Mouse (Mus musculus): ENCODE results near the gene Rbfox1. TPM values are rescaled to one million over a fixed set of nuclear protein-coding genes. Genes with fewer than 3 reads are reported as not detected.

The Rbfox1 gene
- polyA plus RNA-seq, 1 experiment from 2014 or later, result 3.3 TPM

DNA sequence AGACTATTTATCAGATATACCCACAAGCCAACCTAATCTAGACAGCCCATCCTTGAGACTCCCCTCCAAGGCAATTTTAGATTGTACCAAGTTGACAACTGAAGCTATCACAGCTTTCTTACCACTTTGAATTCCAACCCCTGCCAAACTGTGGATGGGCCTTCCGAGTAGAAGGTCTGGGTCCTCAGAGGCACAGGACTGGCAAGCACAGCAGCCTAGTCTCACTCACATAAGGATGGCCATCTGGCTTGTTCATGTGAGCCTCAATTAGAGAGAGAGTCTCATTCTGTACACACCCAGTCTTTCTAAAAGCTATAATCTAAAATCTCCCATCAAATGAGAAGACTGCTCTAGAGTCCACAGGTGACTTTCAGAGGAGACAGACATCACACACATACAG lies 1173.4 kb downstream of the Rbfox1 start:
- no peaks in the 10 kb centered on the region for H3K27me3 ChIP-seq (ENCODE audit: insufficient read depth, low read length)
- WGBS, result 84% methylated on average over 1 of the region's 1 CpGs
- H3K4me1 ChIP-seq (replicated peaks; ENCODE audit: insufficient read depth, low read length), result no peaks in the 10 kb centered on the region
- H3K4me2 ChIP-seq (ENCODE audit: low read length), result no peak overlapping the region
- H3K27ac ChIP-seq, result no peak overlapping the region
- no peak for DNase-seq (ENCODE audit: low spot score)
- no peak overlapping the region for H3K9ac ChIP-seq (ENCODE audit: low read depth, low read length)
- H3K9me3 ChIP-seq (replicated peaks; ENCODE audit: low read length), result no peaks in the 10 kb centered on the region
- H3K36me3 ChIP-seq (ENCODE audit: insufficient read depth, low read length), result no peaks in the 10 kb centered on the region
- no peak overlapping the region for H3K4me3 ChIP-seq (replicated peaks; ENCODE audit: low read depth, low read length)
- no peak for TF ChIP-seq CTCF (IDR thresholded peaks at IDR 0.05; ENCODE audit: low read depth)
- ATAC-seq (replicated peaks; ENCODE audit: low FRiP score, low read depth), result no peak

DNA sequence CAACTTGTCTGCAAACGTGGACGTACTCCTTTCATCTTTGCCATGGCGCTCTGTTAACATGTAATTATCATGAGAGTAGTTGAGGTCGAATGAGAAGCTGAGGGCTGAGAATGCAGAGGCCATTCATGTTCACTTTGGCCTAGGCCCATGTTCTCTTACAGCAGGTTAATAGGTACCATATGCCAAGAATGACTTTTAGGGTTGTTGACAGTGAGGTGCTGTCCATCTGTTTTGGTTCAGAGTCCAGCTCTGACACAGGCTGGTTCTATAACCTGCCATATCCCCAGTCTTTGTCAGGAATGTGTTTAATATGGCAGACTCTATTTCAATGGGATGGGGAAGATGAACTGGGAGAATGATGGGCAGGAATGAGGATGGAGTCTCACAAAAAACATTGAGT lies 1174.4 kb downstream of the Rbfox1 start:
- no peaks in the 10 kb centered on the region for H3K9me3 ChIP-seq (replicated peaks; ENCODE audit: low read length)
- ATAC-seq (replicated peaks; ENCODE audit: low FRiP score, low read depth), result no peak
- WGBS, result 77% methylated on average over 4 of the region's 4 CpGs
- no peaks in the 10 kb centered on the region for H3K4me1 ChIP-seq (replicated peaks; ENCODE audit: insufficient read depth, low read length)
- H3K27me3 ChIP-seq (ENCODE audit: insufficient read depth, low read length), result no peaks in the 10 kb centered on the region
- no peak for DNase-seq (ENCODE audit: low spot score)
- TF ChIP-seq CTCF (IDR thresholded peaks at IDR 0.05; ENCODE audit: low read depth), result no peak
- no peaks in the 10 kb centered on the region for H3K36me3 ChIP-seq (ENCODE audit: insufficient read depth, low read length)
- no peak overlapping the region for H3K4me2 ChIP-seq (ENCODE audit: low read length)
- H3K9ac ChIP-seq (ENCODE audit: low read depth, low read length), result no peak overlapping the region
- H3K4me3 ChIP-seq (replicated peaks; ENCODE audit: low read depth, low read length), result no peak overlapping the region
- H3K27ac ChIP-seq, result no peak overlapping the region

- no peak overlapping the region for H3K9ac ChIP-seq (ENCODE audit: low read depth, low read length)
These were observed 1175.7 kb downstream of the Rbfox1 start for GRCm38 (mm10) chr16:7060864-7061263.

GRCm38 (mm10) chr16:7062512-7062911 lies 1177.4 kb downstream of the Rbfox1 start:
- no peak overlapping the region for H3K27ac ChIP-seq
- no peaks in the 10 kb centered on the region for H3K27me3 ChIP-seq (ENCODE audit: insufficient read depth, low read length)
- no peak for TF ChIP-seq CTCF (IDR thresholded peaks at IDR 0.05; ENCODE audit: low read depth)
- H3K9me3 ChIP-seq (replicated peaks; ENCODE audit: low read length), result no peaks in the 10 kb centered on the region
- no peak for ATAC-seq (replicated peaks; ENCODE audit: low FRiP score, low read depth)
- no peak overlapping the region for H3K9ac ChIP-seq (ENCODE audit: low read depth, low read length)
- H3K4me2 ChIP-seq (ENCODE audit: low read length), result no peak overlapping the region
- no peaks in the 10 kb centered on the region for H3K4me1 ChIP-seq (replicated peaks; ENCODE audit: insufficient read depth, low read length)
- no peak for DNase-seq (ENCODE audit: low spot score)
- H3K36me3 ChIP-seq (ENCODE audit: insufficient read depth, low read length), result no peaks in the 10 kb centered on the region
- 83% methylated on average over 6 of the region's 6 CpGs for WGBS
- no peak overlapping the region for H3K4me3 ChIP-seq (replicated peaks; ENCODE audit: low read depth, low read length)

More at GRCm38 (mm10) chr16:7060864-7061263, 1175.7 kb downstream of the Rbfox1 start:
- Histone ChIP-seq H3K4me3 (replicated peaks; ENCODE audit: low read depth, low read length) (no peak overlapping the region), H3K4me1 (replicated peaks; ENCODE audit: insufficient read depth, low read length) (no peaks in the 10 kb centered on the region), H3K36me3 (ENCODE audit: insufficient read depth, low read length) (no peaks in the 10 kb centered on the region), H3K4me2 (ENCODE audit: low read length) (no peak overlapping the region), H3K27ac (no peak overlapping the region), H3K9me3 (replicated peaks; ENCODE audit: low read length) (no peaks in the 10 kb centered on the region), H3K27me3 (ENCODE audit: insufficient read depth, low read length) (no peaks in the 10 kb centered on the region)
- no peak for TF ChIP-seq CTCF (IDR thresholded peaks at IDR 0.05; ENCODE audit: low read depth)
- ATAC-seq (replicated peaks; ENCODE audit: low FRiP score, low read depth) (no peak), DNase-seq (ENCODE audit: low spot score) (no peak)
- 65% methylated on average over 3 of the region's 3 CpGs for WGBS

GRCm38 (mm10) chr16:7067109-7067508 lies 1182.0 kb downstream of the Rbfox1 start:
- no peak for TF ChIP-seq CTCF (IDR thresholded peaks at IDR 0.05; ENCODE audit: low read depth)
- H3K27me3 ChIP-seq (ENCODE audit: insufficient read depth, low read length), result no peaks in the 10 kb centered on the region
- no peak overlapping the region for H3K4me3 ChIP-seq (replicated peaks; ENCODE audit: low read depth, low read length)
- no peak for ATAC-seq (replicated peaks; ENCODE audit: low FRiP score, low read depth)
- 82% methylated on average over 8 of the region's 8 CpGs for WGBS
- no peak overlapping the region for H3K27ac ChIP-seq
- no peak overlapping the region for H3K4me2 ChIP-seq (ENCODE audit: low read length)
- no peaks in the 10 kb centered on the region for H3K4me1 ChIP-seq (replicated peaks; ENCODE audit: insufficient read depth, low read length)
- no peaks in the 10 kb centered on the region for H3K9me3 ChIP-seq (replicated peaks; ENCODE audit: low read length)
- no peak for DNase-seq (ENCODE audit: low spot score)
- no peak overlapping the region for H3K9ac ChIP-seq (ENCODE audit: low read depth, low read length)
- H3K36me3 ChIP-seq (ENCODE audit: insufficient read depth, low read length), result no peaks in the 10 kb centered on the region

- Histone ChIP-seq H3K36me3 (ENCODE audit: insufficient read depth, low read length) (no peaks in the 10 kb centered on the region), H3K9ac (ENCODE audit: low read depth, low read length) (no peak overlapping the region), H3K4me2 (ENCODE audit: low read length) (no peak overlapping the region), H3K4me3 (replicated peaks; ENCODE audit: low read depth, low read length) (no peak overlapping the region), H3K27ac (no peak overlapping the region), H3K9me3 (replicated peaks; ENCODE audit: low read length) (no peaks in the 10 kb centered on the region), H3K27me3 (ENCODE audit: insufficient read depth, low read length) (no peaks in the 10 kb centered on the region), H3K4me1 (replicated peaks; ENCODE audit: insufficient read depth, low read length) (no peaks in the 10 kb centered on the region)
- TF ChIP-seq CTCF (IDR thresholded peaks at IDR 0.05; ENCODE audit: low read depth), result no peak
- no peak for ATAC-seq (replicated peaks; ENCODE audit: low FRiP score, low read depth)
- WGBS, result 53% methylated on average over 8 of the region's 8 CpGs
- DNase-seq (ENCODE audit: low spot score), result no peak
These were observed 1184.4 kb downstream of the Rbfox1 start for GRCm38 (mm10) chr16:7069599-7069998.

- DNase-seq (ENCODE audit: low spot score), result no peak
- H3K4me1 ChIP-seq (replicated peaks; ENCODE audit: insufficient read depth, low read length), result no peaks in the 10 kb centered on the region
- 88% methylated on average over 4 of the region's 4 CpGs for WGBS
- no peak for ATAC-seq (replicated peaks; ENCODE audit: low FRiP score, low read depth)
- no peak for TF ChIP-seq CTCF (IDR thresholded peaks at IDR 0.05; ENCODE audit: low read depth)
- H3K36me3 ChIP-seq (ENCODE audit: insufficient read depth, low read length), result no peaks in the 10 kb centered on the region
- H3K9ac ChIP-seq (ENCODE audit: low read depth, low read length), result no peak overlapping the region
- H3K27ac ChIP-seq, result no peak overlapping the region
- H3K4me2 ChIP-seq (ENCODE audit: low read length), result no peak overlapping the region
- no peaks in the 10 kb centered on the region for H3K9me3 ChIP-seq (replicated peaks; ENCODE audit: low read length)
- no peaks in the 10 kb centered on the region for H3K27me3 ChIP-seq (ENCODE audit: insufficient read depth, low read length)
- no peak overlapping the region for H3K4me3 ChIP-seq (replicated peaks; ENCODE audit: low read depth, low read length)
These were observed 1189.6 kb downstream of the Rbfox1 start for GRCm38 (mm10) chr16:7074786-7075185.

Data from kidney, postnatal 0 days (tissue).